Mouse (Mus musculus): ENCODE results near the gene Tmem11.
"Not testable (repeated sequence)": the region's sequence is repeated elsewhere in the genome, so short reads cannot be mapped to it uniquely, and the experiment has no call there.

Tmem11 gene

GRCm38 (mm10) chr11:60878675-60879294, at the start of gene Tmem11:
Gene Tmem11 (minus strand): TSS chr11:60879272.
- peak; percentile 94 for DNase-seq

- peak; percentile 92 for DNase-seq
Observed at GRCm38 (mm10) chr11:60927264-60927663, 48.2 kb upstream of the Tmem11 start.

- DNase-seq, result peak; percentile 68
Observed at GRCm38 (mm10) chr11:60924981-60925380, 45.9 kb upstream of the Tmem11 start.

- peak; percentile 92 for DNase-seq
Observed at GRCm38 (mm10) chr11:60924498-60924897, 45.4 kb upstream of the Tmem11 start.

GRCm38 (mm10) chr11:60922964-60923363, 43.9 kb upstream of the Tmem11 start:
- DNase-seq, result no peak

GRCm38 (mm10) chr11:60922195-60922594, 43.1 kb upstream of the Tmem11 start:
- DNase-seq, result peak; percentile 85

GRCm38 (mm10) chr11:60920021-60920420, 40.9 kb upstream of the Tmem11 start:
- DNase-seq, result peak; percentile 52

- DNase-seq, result no peak
Observed at GRCm38 (mm10) chr11:60915201-60915600, 36.1 kb upstream of the Tmem11 start.

- no peak for DNase-seq
Observed at GRCm38 (mm10) chr11:60914491-60914890, 35.4 kb upstream of the Tmem11 start, which contains the start of gene Natd1. Gene Natd1 (minus strand): TSS chr11:60914750.

- peak; percentile 93 for DNase-seq
Observed at GRCm38 (mm10) chr11:60913301-60914196, 34.5 kb upstream of the Tmem11 start.

GRCm38 (mm10) chr11:60912525-60912973, 33.5 kb upstream of the Tmem11 start:
- DNase-seq, result no peak

GRCm38 (mm10) chr11:60909626-60910025, 30.6 kb upstream of the Tmem11 start:
- DNase-seq, result no peak

GRCm38 (mm10) chr11:60908073-60908472, 29.0 kb upstream of the Tmem11 start:
- no peak for DNase-seq

- DNase-seq, result no peak
Observed at GRCm38 (mm10) chr11:60906449-60906848, 27.4 kb upstream of the Tmem11 start.

- no peak for DNase-seq
Observed at GRCm38 (mm10) chr11:60905407-60906120, 26.5 kb upstream of the Tmem11 start.

- DNase-seq, result no peak
Observed at GRCm38 (mm10) chr11:60903661-60904061, 24.6 kb upstream of the Tmem11 start.

GRCm38 (mm10) chr11:60902486-60902885, 23.4 kb upstream of the Tmem11 start:
- DNase-seq, result no peak

GRCm38 (mm10) chr11:60902001-60902400, 22.9 kb upstream of the Tmem11 start:
- no peak for DNase-seq

- DNase-seq, result no peak
Observed at GRCm38 (mm10) chr11:60895915-60896314, 16.8 kb upstream of the Tmem11 start.

GRCm38 (mm10) chr11:60890744-60891143, 11.7 kb upstream of the Tmem11 start:
- DNase-seq, result no peak

GRCm38 (mm10) chr11:60890286-60890685, 11.2 kb upstream of the Tmem11 start:
- no peak for DNase-seq

GRCm38 (mm10) chr11:60889861-60890260, 10.8 kb upstream of the Tmem11 start:
- no peak for DNase-seq

GRCm38 (mm10) chr11:60886986-60887385, 7.9 kb upstream of the Tmem11 start:
- DNase-seq, result not testable (repeated sequence)

All from liver (tissue).